Mouse (Mus musculus): ENCODE results near the gene Tph1.

Gene Tph1

DNA sequence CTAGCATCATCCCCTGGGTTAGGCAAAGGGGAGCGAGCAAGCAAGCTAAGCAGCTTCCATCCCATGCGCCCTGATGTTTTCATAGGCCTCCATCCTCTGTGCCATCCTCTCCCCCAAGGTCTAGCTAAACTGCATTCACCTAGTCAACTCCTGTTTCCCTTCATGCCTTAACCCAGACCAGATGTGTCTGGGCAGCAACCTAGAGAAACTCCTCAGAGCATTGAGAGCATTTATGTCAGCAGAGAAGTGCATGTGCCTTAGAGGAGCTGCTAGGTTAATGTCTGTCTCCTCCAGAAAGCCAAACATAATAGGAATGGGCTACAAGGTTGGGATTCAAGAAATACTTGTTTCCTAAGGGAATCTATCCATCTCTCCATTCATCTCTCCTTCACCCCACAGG is 75.3 kb downstream of the Tph1 start:
- no peak for DNase-seq
